Mouse (Mus musculus): ENCODE measurements at regions not wholly inside any gene's neighbourhood (a gene's known extent, or its start where the extent isn't known, plus 50 kb on each side); places are given as distances from the start of the nearest gene placed in this dataset.

DNA sequence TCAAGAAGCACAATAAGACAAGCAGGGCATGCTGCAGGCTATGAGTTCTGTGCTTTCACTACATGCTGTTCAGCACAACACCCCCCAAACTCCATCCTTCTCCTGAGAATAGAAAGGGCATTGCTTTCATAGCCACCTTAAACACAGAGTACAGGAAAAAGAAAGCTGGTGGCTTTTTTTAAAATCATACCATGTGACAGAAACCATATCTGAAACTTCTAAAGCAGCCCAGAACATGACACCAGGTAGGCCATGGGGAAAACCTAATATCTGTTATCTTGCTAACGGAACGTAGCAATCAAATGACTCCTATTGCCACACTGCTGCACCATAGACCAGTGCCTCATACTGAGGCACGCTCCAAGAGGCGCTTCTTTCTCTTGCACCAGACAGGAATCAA, 139.3 kb upstream of the Jmjd1c start:
- no peak for TF ChIP-seq CTCF (IDR thresholded peaks at IDR 0.05; ENCODE audit: low read depth)
- TF ChIP-seq EP300 (IDR thresholded peaks at IDR 0.05; ENCODE audit: low read depth): no peak
